Mouse (Mus musculus) kidney, embryonic 15.5 days (tissue): ENCODE results near the gene Uxs1. TPM values are rescaled to one million over a fixed set of nuclear protein-coding genes. Genes with fewer than 3 reads are reported as not detected.

Experiments used
- ATAC-seq: fragments of 200-750 bp; cut with Nextera tagmentation; replicated peaks from 2 replicates; pipeline ENCODE4 v1.8.0; 2017; ENCODE audit warnings: moderate TSS enrichment; ENCODE audit not compliant: low FRiP score
- H3K27ac ChIP-seq: fragments of 300-500 bp; sonication (generic); 2 replicates; pipeline ENCODE4 v1.5.1; 2015; ENCODE audit warnings: mild to moderate bottlenecking, inconsistent platforms
- H3K27me3 ChIP-seq: fragments of 300-500 bp; sonication (generic); 2 replicates; pipeline ENCODE4 v1.6.1; 2015; ENCODE audit warnings: inconsistent platforms
- H3K36me3 ChIP-seq: fragments of 300-500 bp; sonication (generic); 2 replicates; pipeline ENCODE4 v1.6.1; 2015; ENCODE audit warnings: inconsistent platforms
- H3K4me1 ChIP-seq: fragments of 300-500 bp; sonication (generic); 2 replicates; pipeline ENCODE4 v1.6.1; 2015; ENCODE audit warnings: inconsistent platforms
- H3K4me2 ChIP-seq: fragments of 300-500 bp; sonication (generic); 2 replicates; pipeline ENCODE4 v1.6.1; 2015; ENCODE audit warnings: moderate library complexity, mild to moderate bottlenecking, inconsistent platforms
- H3K4me3 ChIP-seq: fragments of 300-500 bp; sonication (generic); replicated peaks from 2 replicates; pipeline ENCODE4 v1.5.1; 2015; ENCODE audit warnings: mild to moderate bottlenecking, inconsistent platforms
- H3K9ac ChIP-seq: fragments of 300-500 bp; sonication (generic); 2 replicates; pipeline ENCODE4 v1.6.1; 2015; ENCODE audit warnings: mild to moderate bottlenecking, inconsistent platforms
- H3K9me3 ChIP-seq: fragments of 300-500 bp; sonication (generic); replicated peaks from 2 replicates; pipeline ENCODE4 v1.6.1; 2016; ENCODE audit warnings: inconsistent platforms
- WGBS: fragments of 180-500 bp; shearing (Covaris S2); methylation state at CpG from one replicate; pipeline ENCODE4 v1.1.7; 2015; ENCODE audit warnings: mixed read lengths; 5-methylcytosine and 5-hydroxymethylcytosine counted together
- polyA plus RNA-seq: library from polyadenylated mRNA; unstranded; fragments of >200 nt; fragmentation: Nextera tagmentation; extraction: Ambion mirVana; gene quantifications from 2 replicates; pipeline ENCODE4 v1.2.1, GENCODE M21; 2015

Gene Uxs1
- polyA plus RNA-seq, 1 experiment from 2014 or later, result 26.4 TPM

- H3K27ac ChIP-seq, result peak overlapping the region; percentile 94
- peak overlapping the region; percentile 92 for H3K9ac ChIP-seq
- ATAC-seq, result no peak
- H3K27me3 ChIP-seq, result no peaks in the 10 kb centered on the region
- peak overlapping the region; percentile 93 for H3K4me3 ChIP-seq
- H3K4me2 ChIP-seq, result peak overlapping the region; percentile 87
- no peaks in the 10 kb centered on the region for H3K9me3 ChIP-seq
- peaks cover 17% of the 10 kb centered on the region for H3K4me1 ChIP-seq
- no peaks in the 10 kb centered on the region for H3K36me3 ChIP-seq
- 0% methylated on average over 3 of the region's 3 CpGs for WGBS
Measured at GRCm38 (mm10) chr1:43826628-43827001, 985 bp downstream of the Uxs1 start.

GRCm38 (mm10) chr1:43823406-43823805 is 4.2 kb downstream of the Uxs1 start:
- Histone ChIP-seq H3K9me3 (no peaks in the 10 kb centered on the region), H3K27ac (no peak overlapping the region), H3K9ac (no peak overlapping the region), H3K4me1 (peaks cover 24% of the 10 kb centered on the region), H3K27me3 (no peaks in the 10 kb centered on the region), H3K4me2 (no peak overlapping the region), H3K4me3 (no peak overlapping the region), H3K36me3 (no peaks in the 10 kb centered on the region)
- 95% methylated on average over 1 of the region's 1 CpGs for WGBS
- no peak for ATAC-seq

- no peak for ATAC-seq
- H3K4me2 ChIP-seq, result no peak overlapping the region
- no peak overlapping the region for H3K4me3 ChIP-seq
- WGBS, result 73% methylated on average over 5 of the region's 5 CpGs
- no peaks in the 10 kb centered on the region for H3K36me3 ChIP-seq
- H3K27me3 ChIP-seq, result no peaks in the 10 kb centered on the region
- no peaks in the 10 kb centered on the region for H3K9me3 ChIP-seq
- no peak overlapping the region for H3K27ac ChIP-seq
- H3K4me1 ChIP-seq, result peaks cover 24% of the 10 kb centered on the region
- H3K9ac ChIP-seq, result no peak overlapping the region
Measured at GRCm38 (mm10) chr1:43822586-43822985, 5.0 kb downstream of the Uxs1 start.

GRCm38 (mm10) chr1:43821804-43822203 is 5.8 kb downstream of the Uxs1 start:
- no peak overlapping the region for H3K4me2 ChIP-seq
- no peaks in the 10 kb centered on the region for H3K36me3 ChIP-seq
- H3K9me3 ChIP-seq, result no peaks in the 10 kb centered on the region
- H3K27me3 ChIP-seq, result no peaks in the 10 kb centered on the region
- no peak overlapping the region for H3K4me3 ChIP-seq
- WGBS, result 85% methylated on average over 1 of the region's 1 CpGs
- ATAC-seq, result no peak
- no peak overlapping the region for H3K27ac ChIP-seq
- no peak overlapping the region for H3K9ac ChIP-seq
- H3K4me1 ChIP-seq, result peaks cover 23% of the 10 kb centered on the region

- no peaks in the 10 kb centered on the region for H3K27me3 ChIP-seq
Measured at GRCm38 (mm10) chr1:43820571-43820970, 7.0 kb downstream of the Uxs1 start.

GRCm38 (mm10) chr1:43819091-43819490 is 8.5 kb downstream of the Uxs1 start:
- no peaks in the 10 kb centered on the region for H3K27me3 ChIP-seq
- WGBS, result 53% methylated on average over 2 of the region's 2 CpGs
- peaks cover 7% of the 10 kb centered on the region for H3K4me1 ChIP-seq
- no peak overlapping the region for H3K4me3 ChIP-seq
- H3K27ac ChIP-seq, result no peak overlapping the region
- no peak overlapping the region for H3K9ac ChIP-seq
- H3K9me3 ChIP-seq, result no peaks in the 10 kb centered on the region
- no peak for ATAC-seq
- no peaks in the 10 kb centered on the region for H3K36me3 ChIP-seq
- no peak overlapping the region for H3K4me2 ChIP-seq

More at GRCm38 (mm10) chr1:43820571-43820970, 7.0 kb downstream of the Uxs1 start:
- ATAC-seq, result no peak
- H3K9me3 ChIP-seq, result no peaks in the 10 kb centered on the region
- no peaks in the 10 kb centered on the region for H3K36me3 ChIP-seq
- no peak overlapping the region for H3K4me2 ChIP-seq
- H3K9ac ChIP-seq, result no peak overlapping the region
- WGBS, result 47% methylated on average over 1 of the region's 1 CpGs
- H3K27ac ChIP-seq, result no peak overlapping the region
- no peak overlapping the region for H3K4me3 ChIP-seq
- peaks cover 15% of the 10 kb centered on the region for H3K4me1 ChIP-seq

- Histone ChIP-seq H3K36me3 (no peaks in the 10 kb centered on the region), H3K4me3 (no peak overlapping the region), H3K27me3 (no peaks in the 10 kb centered on the region), H3K9me3 (no peaks in the 10 kb centered on the region), H3K4me2 (no peak overlapping the region), H3K9ac (no peak overlapping the region), H3K4me1 (peaks cover 7% of the 10 kb centered on the region), H3K27ac (no peak overlapping the region)
- ATAC-seq, result no peak
- 81% methylated on average over 4 of the region's 4 CpGs for WGBS
Measured at GRCm38 (mm10) chr1:43818356-43818755, 9.2 kb downstream of the Uxs1 start.

- no peak overlapping the region for H3K4me2 ChIP-seq
- no peak overlapping the region for H3K27ac ChIP-seq
- ATAC-seq, result no peak
- no peak overlapping the region for H3K9ac ChIP-seq
- 0 out of 2 replicates have a peak, but pooled peaks cover 4% of the 10 kb centered on the region for H3K36me3 ChIP-seq
- H3K9me3 ChIP-seq, result 0 out of 2 replicates have a peak, but pooled peaks cover 4% of the 10 kb centered on the region
- 95% methylated on average over 1 of the region's 1 CpGs for WGBS
- H3K4me3 ChIP-seq, result no peak overlapping the region
- H3K4me1 ChIP-seq, result no peaks in the 10 kb centered on the region
- H3K27me3 ChIP-seq, result no peaks in the 10 kb centered on the region
Measured at GRCm38 (mm10) chr1:43811764-43812163, 15.8 kb downstream of the Uxs1 start.

GRCm38 (mm10) chr1:43811055-43811454 is 16.5 kb downstream of the Uxs1 start:
- Histone ChIP-seq H3K9ac (no peak overlapping the region), H3K4me2 (no peak overlapping the region), H3K4me3 (no peak overlapping the region), H3K27me3 (no peaks in the 10 kb centered on the region), H3K4me1 (no peaks in the 10 kb centered on the region), H3K36me3 (0 out of 2 replicates have a peak, but pooled peaks cover 4% of the 10 kb centered on the region), H3K9me3 (0 out of 2 replicates have a peak, but pooled peaks cover 4% of the 10 kb centered on the region), H3K27ac (no peak overlapping the region)
- WGBS, result 80% methylated on average over 3 of the region's 3 CpGs
- ATAC-seq, result no peak

- Histone ChIP-seq H3K9me3 (0 out of 2 replicates have a peak, but pooled peaks cover 4% of the 10 kb centered on the region), H3K4me3 (no peak overlapping the region), H3K9ac (no peak overlapping the region), H3K36me3 (peaks cover 7% of the 10 kb centered on the region; the same call in 1 of the 2 replicates), H3K4me1 (no peaks in the 10 kb centered on the region), H3K4me2 (no peak overlapping the region), H3K27ac (no peak overlapping the region), H3K27me3 (no peaks in the 10 kb centered on the region)
- no peak for ATAC-seq
- 97% methylated on average over 2 of the region's 2 CpGs for WGBS
Measured at GRCm38 (mm10) chr1:43809351-43809750, 18.2 kb downstream of the Uxs1 start.

GRCm38 (mm10) chr1:43803906-43804474 is 23.6 kb downstream of the Uxs1 start:
- H3K27ac ChIP-seq, result no peak overlapping the region
- 100% methylated on average over 1 of the region's 1 CpGs for WGBS

GRCm38 (mm10) chr1:43798048-43798447 is 29.6 kb downstream of the Uxs1 start:
- H3K9me3 ChIP-seq, result no peaks in the 10 kb centered on the region
- H3K4me1 ChIP-seq, result no peaks in the 10 kb centered on the region
- 84% methylated on average over 3 of the region's 3 CpGs for WGBS
- no peak overlapping the region for H3K4me3 ChIP-seq
- no peak overlapping the region for H3K27ac ChIP-seq
- no peak overlapping the region for H3K9ac ChIP-seq
- H3K4me2 ChIP-seq, result no peak overlapping the region
- ATAC-seq, result no peak
- no peaks in the 10 kb centered on the region for H3K27me3 ChIP-seq
- peaks cover 31% of the 10 kb centered on the region for H3K36me3 ChIP-seq

More at GRCm38 (mm10) chr1:43803906-43804474, 23.6 kb downstream of the Uxs1 start:
- Histone ChIP-seq H3K36me3 (peaks cover 36% of the 10 kb centered on the region), H3K9me3 (no peaks in the 10 kb centered on the region), H3K4me2 (no peak overlapping the region), H3K4me1 (no peaks in the 10 kb centered on the region), H3K4me3 (no peak overlapping the region), H3K9ac (no peak overlapping the region), H3K27me3 (no peaks in the 10 kb centered on the region)
- no peak for ATAC-seq

GRCm38 (mm10) chr1:43789765-43790164 is 37.8 kb downstream of the Uxs1 start:
- Histone ChIP-seq H3K4me3 (no peak overlapping the region), H3K27me3 (no peaks in the 10 kb centered on the region), H3K9ac (no peak overlapping the region), H3K9me3 (no peaks in the 10 kb centered on the region), H3K4me2 (no peak overlapping the region), H3K27ac (no peak overlapping the region), H3K4me1 (no peaks in the 10 kb centered on the region), H3K36me3 (peaks cover 21% of the 10 kb centered on the region)
- no peak for ATAC-seq
- WGBS, result 83% methylated on average over 2 of the region's 2 CpGs
